Mouse (Mus musculus): ENCODE measurements at regions not wholly inside any gene's neighbourhood (a gene's known extent, or its start where the extent isn't known, plus 50 kb on each side); places are given as distances from the start of the nearest gene placed in this dataset.
A peak's percentile ranks its signal among the peaks of the same experiment; 100 is the strongest.

- no peak for TF ChIP-seq MAFK (IDR thresholded peaks at IDR 0.05; ENCODE audit: insufficient read depth, low read depth, low read length)
- TF ChIP-seq ZNF384 (IDR thresholded peaks at IDR 0.05; ENCODE audit: low read depth, low read length), result no peak
- TF ChIP-seq ZC3H11A (IDR thresholded peaks at IDR 0.05; ENCODE audit: borderline replicate concordance, low read depth, low read length), result no peak
- TF ChIP-seq HCFC1 (IDR thresholded peaks at IDR 0.05; ENCODE audit: borderline replicate concordance, insufficient read depth, low read length), result no peak
- no peak for TF ChIP-seq CHD2 (IDR thresholded peaks at IDR 0.05; ENCODE audit: low read depth, low read length)
- no peak for DNase-seq (ENCODE audit: low read depth, low spot score)
- Histone ChIP-seq H3K4me3 (ENCODE audit: insufficient read depth in 1 of 2, low read depth in 1 of 2, low read length in 2 of 2, poor library complexity in 1 of 2, severe bottlenecking in 1 of 2) (no peak overlapping the region), H3K36me3 (ENCODE audit: control insufficient read depth, insufficient read depth, low read length, poor library complexity, severe bottlenecking) (no peaks in the 10 kb centered on the region), H3K27ac (ENCODE audit: insufficient read depth, low read depth, low read length, poor library complexity, severe bottlenecking) (no peak overlapping the region), H3K4me1 (ENCODE audit: control insufficient read depth in 2 of 2, insufficient read depth in 2 of 2, low read length in 2 of 2, poor library complexity in 1 of 2) (peaks cover 0 to 5% of the 10 kb centered on the region in 2 experiments; a peak in 1 of 4 replicates), H3K9ac (ENCODE audit: insufficient read depth, low read depth, low read length, poor library complexity, severe bottlenecking) (no peak overlapping the region), H3K9me3 (ENCODE audit: control insufficient read depth, insufficient read depth, low read depth, low read length) (no peaks in the 10 kb centered on the region)
- in situ Hi-C loops (cut with MboI; ENCODE audit: low sequenced_read_pairs in 2 of 2, unreplicated experiment in 2 of 2), result no loop called here
Observed at GRCm38 (mm10) chr15:74347911-74348310, 288.2 kb downstream of the Mroh4 start.

- no peak for DNase-seq (ENCODE audit: low read depth, low spot score)
- no peaks in the 10 kb centered on the region for H3K36me3 ChIP-seq (ENCODE audit: control insufficient read depth, insufficient read depth, low read length, poor library complexity, severe bottlenecking)
- no peak overlapping the region for H3K9ac ChIP-seq (ENCODE audit: insufficient read depth, low read depth, low read length, poor library complexity, severe bottlenecking)
- H3K27ac ChIP-seq (ENCODE audit: insufficient read depth, low read depth, low read length, poor library complexity, severe bottlenecking), result no peak overlapping the region
- no peaks in the 10 kb centered on the region for H3K9me3 ChIP-seq (ENCODE audit: control insufficient read depth, insufficient read depth, low read depth, low read length)
- H3K4me1 ChIP-seq (ENCODE audit: control insufficient read depth in 2 of 2, insufficient read depth in 2 of 2, low read length in 2 of 2, poor library complexity in 1 of 2), result peaks cover 0 to 5% of the 10 kb centered on the region in 2 experiments; a peak in 1 of 4 replicates
- TF ChIP-seq MAFK (IDR thresholded peaks at IDR 0.05; ENCODE audit: insufficient read depth, low read depth, low read length), result no peak
- no peak for TF ChIP-seq HCFC1 (IDR thresholded peaks at IDR 0.05; ENCODE audit: borderline replicate concordance, insufficient read depth, low read length)
- TF ChIP-seq CHD2 (IDR thresholded peaks at IDR 0.05; ENCODE audit: low read depth, low read length), result no peak
- TF ChIP-seq ZC3H11A (IDR thresholded peaks at IDR 0.05; ENCODE audit: borderline replicate concordance, low read depth, low read length), result no peak
- no peak for TF ChIP-seq ZNF384 (IDR thresholded peaks at IDR 0.05; ENCODE audit: low read depth, low read length)
- H3K4me3 ChIP-seq (ENCODE audit: insufficient read depth in 1 of 2, low read depth in 1 of 2, low read length in 2 of 2, poor library complexity in 1 of 2, severe bottlenecking in 1 of 2), result no peak overlapping the region
- in situ Hi-C loops (cut with MboI; ENCODE audit: low sequenced_read_pairs in 2 of 2, unreplicated experiment in 2 of 2), result no loop called here
Observed at GRCm38 (mm10) chr15:74343591-74343990, 292.6 kb downstream of the Mroh4 start.

GRCm38 (mm10) chr15:74333846-74334245 is 302.3 kb downstream of the Mroh4 start:
- Histone ChIP-seq H3K9ac (ENCODE audit: insufficient read depth, low read depth, low read length, poor library complexity, severe bottlenecking) (no peak overlapping the region), H3K4me3 (ENCODE audit: insufficient read depth in 1 of 2, low read depth in 1 of 2, low read length in 2 of 2, poor library complexity in 1 of 2, severe bottlenecking in 1 of 2) (no peak overlapping the region), H3K27ac (ENCODE audit: insufficient read depth, low read depth, low read length, poor library complexity, severe bottlenecking) (no peak overlapping the region), H3K4me1 (ENCODE audit: control insufficient read depth in 2 of 2, insufficient read depth in 2 of 2, low read length in 2 of 2, poor library complexity in 1 of 2) (no peaks in the 10 kb centered on the region), H3K36me3 (ENCODE audit: control insufficient read depth, insufficient read depth, low read length, poor library complexity, severe bottlenecking) (no peaks in the 10 kb centered on the region), H3K9me3 (ENCODE audit: control insufficient read depth, insufficient read depth, low read depth, low read length) (no peaks in the 10 kb centered on the region)
- TF ChIP-seq ZC3H11A (IDR thresholded peaks at IDR 0.05; ENCODE audit: borderline replicate concordance, low read depth, low read length), result no peak
- in situ Hi-C loops (cut with MboI; ENCODE audit: low sequenced_read_pairs in 2 of 2, unreplicated experiment in 2 of 2), result no loop called here
- no peak for DNase-seq (ENCODE audit: low read depth, low spot score)

GRCm38 (mm10) chr15:74330131-74330530 is 306.0 kb downstream of the Mroh4 start:
- no peak for DNase-seq (ENCODE audit: low read depth, low spot score)
- TF ChIP-seq ZC3H11A (IDR thresholded peaks at IDR 0.05; ENCODE audit: borderline replicate concordance, low read depth, low read length) (no peak), ZNF384 (IDR thresholded peaks at IDR 0.05; ENCODE audit: low read depth, low read length) (no peak), HCFC1 (IDR thresholded peaks at IDR 0.05; ENCODE audit: borderline replicate concordance, insufficient read depth, low read length) (no peak), CHD2 (IDR thresholded peaks at IDR 0.05; ENCODE audit: low read depth, low read length) (no peak), MAFK (IDR thresholded peaks at IDR 0.05; ENCODE audit: insufficient read depth, low read depth, low read length) (no peak)

GRCm38 (mm10) chr15:74329221-74329620 is 306.9 kb downstream of the Mroh4 start:
- in situ Hi-C loops (cut with MboI; ENCODE audit: low sequenced_read_pairs in 2 of 2, unreplicated experiment in 2 of 2), result no loop called here
- Histone ChIP-seq H3K4me1 (ENCODE audit: control insufficient read depth in 2 of 2, insufficient read depth in 2 of 2, low read length in 2 of 2, poor library complexity in 1 of 2) (peaks cover 0 to 17% of the 10 kb centered on the region in 2 experiments; a peak in 2 of 4 replicates), H3K4me3 (ENCODE audit: insufficient read depth in 1 of 2, low read depth in 1 of 2, low read length in 2 of 2, poor library complexity in 1 of 2, severe bottlenecking in 1 of 2) (no peak overlapping the region)

More at GRCm38 (mm10) chr15:74330131-74330530, 306.0 kb downstream of the Mroh4 start:
- Histone ChIP-seq H3K9ac (ENCODE audit: insufficient read depth, low read depth, low read length, poor library complexity, severe bottlenecking) (no peak overlapping the region), H3K9me3 (ENCODE audit: control insufficient read depth, insufficient read depth, low read depth, low read length) (no peaks in the 10 kb centered on the region), H3K27ac (ENCODE audit: insufficient read depth, low read depth, low read length, poor library complexity, severe bottlenecking) (peak overlapping the region; percentile 30; the same call in 1 of the 2 replicates), H3K4me1 (ENCODE audit: control insufficient read depth in 2 of 2, insufficient read depth in 2 of 2, low read length in 2 of 2, poor library complexity in 1 of 2) (peaks cover 0 to 16% of the 10 kb centered on the region in 2 experiments; a peak in 2 of 4 replicates), H3K4me3 (ENCODE audit: insufficient read depth in 1 of 2, low read depth in 1 of 2, low read length in 2 of 2, poor library complexity in 1 of 2, severe bottlenecking in 1 of 2) (no peak overlapping the region), H3K36me3 (ENCODE audit: control insufficient read depth, insufficient read depth, low read length, poor library complexity, severe bottlenecking) (no peaks in the 10 kb centered on the region)
- in situ Hi-C loops (cut with MboI; ENCODE audit: low sequenced_read_pairs in 2 of 2, unreplicated experiment in 2 of 2), result no loop called here

More at GRCm38 (mm10) chr15:74329221-74329620, 306.9 kb downstream of the Mroh4 start:
- Histone ChIP-seq H3K9ac (ENCODE audit: insufficient read depth, low read depth, low read length, poor library complexity, severe bottlenecking) (no peak overlapping the region), H3K9me3 (ENCODE audit: control insufficient read depth, insufficient read depth, low read depth, low read length) (no peaks in the 10 kb centered on the region), H3K36me3 (ENCODE audit: control insufficient read depth, insufficient read depth, low read length, poor library complexity, severe bottlenecking) (no peaks in the 10 kb centered on the region), H3K27ac (ENCODE audit: insufficient read depth, low read depth, low read length, poor library complexity, severe bottlenecking) (no peak overlapping the region)
- DNase-seq (ENCODE audit: low read depth, low spot score), result no peak
- TF ChIP-seq ZC3H11A (IDR thresholded peaks at IDR 0.05; ENCODE audit: borderline replicate concordance, low read depth, low read length), result no peak
- TF ChIP-seq CHD2 (IDR thresholded peaks at IDR 0.05; ENCODE audit: low read depth, low read length), result no peak
- TF ChIP-seq ZNF384 (IDR thresholded peaks at IDR 0.05; ENCODE audit: low read depth, low read length), result no peak
- TF ChIP-seq MAFK (IDR thresholded peaks at IDR 0.05; ENCODE audit: insufficient read depth, low read depth, low read length), result no peak
- no peak for TF ChIP-seq HCFC1 (IDR thresholded peaks at IDR 0.05; ENCODE audit: borderline replicate concordance, insufficient read depth, low read length)

Data from ES-E14 (cell line).